Mouse (Mus musculus) intestine, postnatal 0 days (tissue): ENCODE results near the gene Aarsd1. TPM values are rescaled to one million over a fixed set of nuclear protein-coding genes. Genes with fewer than 3 reads are reported as not detected.
A peak's percentile ranks its signal among the peaks of the same experiment; 100 is the strongest.
"Not testable (repeated sequence)": the region's sequence is repeated elsewhere in the genome, so short reads cannot be mapped to it uniquely, and the experiment has no call there.

Experiments used
- ATAC-seq: fragments of 200-750 bp; cut with Nextera tagmentation; 2 replicates; pipeline ENCODE4 v1.8.0; 2017; ENCODE audit warnings: mild to moderate bottlenecking, moderate TSS enrichment, moderate library complexity
- H3K27ac ChIP-seq: fragments of 300-500 bp; sonication (generic); 2 replicates; pipeline ENCODE4 v1.5.1; 2014; ENCODE audit warnings: mild to moderate bottlenecking, low read depth, low read length, moderate library complexity
- H3K27me3 ChIP-seq: fragments of 300-500 bp; sonication (generic); replicated peaks from 2 replicates; pipeline ENCODE4 v1.6.1; 2014; ENCODE audit warnings: low read length, mixed read lengths; ENCODE audit not compliant: control insufficient read depth, insufficient read depth
- H3K36me3 ChIP-seq: fragments of 300-500 bp; sonication (generic); 2 replicates; pipeline ENCODE4 v1.6.1; 2014; ENCODE audit warnings: mild to moderate bottlenecking, moderate library complexity; ENCODE audit not compliant: control insufficient read depth, insufficient read depth
- H3K4me1 ChIP-seq: fragments of 300-500 bp; sonication (generic); replicated peaks from 2 replicates; pipeline ENCODE4 v1.6.1; 2014; ENCODE audit warnings: antibody characterized with exemption, low read length, mixed read lengths; ENCODE audit not compliant: control insufficient read depth, insufficient read depth
- H3K4me2 ChIP-seq: fragments of 300-500 bp; sonication (generic); replicated peaks from 2 replicates; pipeline ENCODE4 v1.6.1; 2014; ENCODE audit warnings: low read depth, mild to moderate bottlenecking, moderate library complexity
- H3K4me3 ChIP-seq: fragments of 300-500 bp; sonication (generic); 2 replicates; pipeline ENCODE4 v1.5.1; 2014; ENCODE audit warnings: low read depth, low read length
- H3K9ac ChIP-seq: fragments of 300-500 bp; sonication (generic); 2 replicates; pipeline ENCODE4 v1.6.1; 2014; ENCODE audit warnings: mild to moderate bottlenecking, low read depth, low read length
- H3K9me3 ChIP-seq: fragments of 300-500 bp; sonication (generic); 2 replicates; pipeline ENCODE4 v1.6.1; 2016; ENCODE audit warnings: mixed run types; ENCODE audit not compliant: control insufficient read depth
- CTCF ChIP-seq: sonication (generic); IDR thresholded peaks from 2 replicates; pipeline ENCODE4 v1.5.1; 2016; ENCODE audit warnings: low read depth, mild to moderate bottlenecking, control low read depth, antibody characterized with exemption, moderate library complexity
- WGBS: fragments of 180-500 bp; shearing (Covaris S2); extraction: QIAGEN DNeasy Blood & Tissue Kit; methylation state at CpG from one replicate; pipeline ENCODE4 v1.1.7; 2014; 5-methylcytosine and 5-hydroxymethylcytosine counted together
- polyA plus RNA-seq: library from polyadenylated mRNA; unstranded; fragments of >200 nt; fragmentation: Nextera tagmentation; extraction: Ambion mirVana; gene quantifications from 2 replicates; pipeline ENCODE4 v1.2.1, GENCODE M21; 2015

Gene Aarsd1
- polyA plus RNA-seq, 1 experiment from 2014 or later: 27.0 TPM

GRCm38 (mm10) chr11:101418991-101419390 lies 1.6 kb upstream of the Aarsd1 start:
- H3K36me3 ChIP-seq: no peaks in the 10 kb centered on the region
- TF ChIP-seq CTCF: no peak
- ATAC-seq: no peak
- no peaks in the 10 kb centered on the region for H3K27me3 ChIP-seq
- H3K9me3 ChIP-seq: no peaks in the 10 kb centered on the region
- no peak overlapping the region for H3K4me2 ChIP-seq
- no peak overlapping the region for H3K4me3 ChIP-seq
- no peak overlapping the region for H3K27ac ChIP-seq
- WGBS: 64% methylated on average over 6 of the region's 6 CpGs
- H3K9ac ChIP-seq: no peak overlapping the region
- H3K4me1 ChIP-seq: no peaks in the 10 kb centered on the region

- Histone ChIP-seq H3K4me2 (peak overlapping the region; percentile 84), H3K9me3 (no peaks in the 10 kb centered on the region), H3K4me1 (no peaks in the 10 kb centered on the region), H3K27me3 (no peaks in the 10 kb centered on the region), H3K27ac (peak overlapping the region; percentile 57; the same call in 1 of the 2 replicates), H3K9ac (peak overlapping the region; percentile 80), H3K4me3 (peak overlapping the region; percentile 80), H3K36me3 (peaks cover 17% of the 10 kb centered on the region; the same call in 1 of the 2 replicates)
- no peak for ATAC-seq
- no peak for TF ChIP-seq CTCF
- under 1% methylated on average over 11 of the region's 11 CpGs for WGBS
These were observed 848 bp downstream of the Aarsd1 start for GRCm38 (mm10) chr11:101416433-101417100.

- Histone ChIP-seq H3K36me3 (peaks cover 29% of the 10 kb centered on the region), H3K9ac (no peak overlapping the region), H3K4me2 (no peak overlapping the region), H3K4me3 (no peak overlapping the region), H3K27me3 (no peaks in the 10 kb centered on the region), H3K4me1 (no peaks in the 10 kb centered on the region), H3K27ac (no peak overlapping the region), H3K9me3 (no peaks in the 10 kb centered on the region)
- WGBS: 76% methylated on average over 2 of the region's 2 CpGs
- peak; percentile 33; the same call in 1 of the 2 replicates for TF ChIP-seq CTCF
- no peak for ATAC-seq
These were observed 2.1 kb downstream of the Aarsd1 start for GRCm38 (mm10) chr11:101415306-101415705.

- Histone ChIP-seq H3K27ac (no peak overlapping the region), H3K27me3 (no peaks in the 10 kb centered on the region), H3K4me2 (no peak overlapping the region), H3K4me3 (no peak overlapping the region), H3K9me3 (no peaks in the 10 kb centered on the region), H3K9ac (no peak overlapping the region), H3K36me3 (no peaks in the 10 kb centered on the region), H3K4me1 (no peaks in the 10 kb centered on the region)
- 2% methylated on average over 8 of the region's 8 CpGs for WGBS
- ATAC-seq: peak; percentile 38; the same call in 1 of the 2 replicates
- peak; percentile 98 for TF ChIP-seq CTCF
These were observed 22.3 kb downstream of the Aarsd1 start for GRCm38 (mm10) chr11:101395110-101395509.

GRCm38 (mm10) chr11:101381817-101382216 lies 35.6 kb downstream of the Aarsd1 start:
- 29% methylated on average over 4 of the region's 4 CpGs for WGBS
- no peak overlapping the region for H3K9ac ChIP-seq
- TF ChIP-seq CTCF: no peak
- H3K27me3 ChIP-seq: no peaks in the 10 kb centered on the region
- H3K4me2 ChIP-seq: no peak overlapping the region
- no peak for ATAC-seq
- no peak overlapping the region for H3K4me3 ChIP-seq
- H3K27ac ChIP-seq: no peak overlapping the region
- H3K9me3 ChIP-seq: no peaks in the 10 kb centered on the region
- no peaks in the 10 kb centered on the region for H3K4me1 ChIP-seq
- H3K36me3 ChIP-seq: no peaks in the 10 kb centered on the region

GRCm38 (mm10) chr11:101378926-101379325 lies 38.5 kb downstream of the Aarsd1 start:
- H3K27me3 ChIP-seq: no peaks in the 10 kb centered on the region
- H3K36me3 ChIP-seq: peaks cover 6% of the 10 kb centered on the region; the same call in 1 of the 2 replicates
- no peak overlapping the region for H3K4me2 ChIP-seq
- no peaks in the 10 kb centered on the region for H3K4me1 ChIP-seq
- H3K4me3 ChIP-seq: no peak overlapping the region
- H3K9ac ChIP-seq: no peak overlapping the region
- H3K9me3 ChIP-seq: no peaks in the 10 kb centered on the region
- 73% methylated on average over 6 of the region's 6 CpGs for WGBS
- TF ChIP-seq CTCF: no peak
- no peak overlapping the region for H3K27ac ChIP-seq
- ATAC-seq: peak; percentile 48

GRCm38 (mm10) chr11:101378196-101378595 lies 39.2 kb downstream of the Aarsd1 start:
- not testable (repeated sequence) for H3K4me1 ChIP-seq, H3K27me3 ChIP-seq, H3K9me3 ChIP-seq, H3K4me3 ChIP-seq, H3K36me3 ChIP-seq, H3K9ac ChIP-seq, H3K27ac ChIP-seq, ATAC-seq, H3K4me2 ChIP-seq
- WGBS: 96% methylated on average over 8 of the region's 8 CpGs
